Mouse (Mus musculus) kidney, postnatal 0 days (tissue): Measurements from ENCODE around the gene Tmem240. TPM values are rescaled to one million over a fixed set of nuclear protein-coding genes. Genes with fewer than 3 reads are reported as not detected.

Experiments used
- ATAC-seq: fragments of 200-750 bp; cut with Nextera tagmentation; replicated peaks from 2 replicates; pipeline ENCODE4 v1.8.0; 2017; ENCODE audit warnings: low read depth, moderate number of reproducible peaks, moderate TSS enrichment, moderate library complexity; ENCODE audit not compliant: low FRiP score
- DNase-seq: peaks from one replicate; pipeline ENCODE4 v3.0.0-alpha.2; 2016; ENCODE audit warnings: low spot score
- H3K27ac ChIP-seq: fragments of 300-500 bp; sonication (generic); 2 replicates; pipeline ENCODE4 v1.5.1; 2014; ENCODE audit warnings: mild to moderate bottlenecking
- H3K27me3 ChIP-seq: fragments of 300-500 bp; sonication (generic); 2 replicates; pipeline ENCODE4 v1.6.1; 2014; ENCODE audit warnings: low read length, mixed read lengths; ENCODE audit not compliant: insufficient read depth
- H3K36me3 ChIP-seq: fragments of 300-500 bp; sonication (generic); 2 replicates; pipeline ENCODE4 v1.6.1; 2014; ENCODE audit warnings: low read length, mixed read lengths; ENCODE audit not compliant: insufficient read depth
- H3K4me1 ChIP-seq: fragments of 300-500 bp; sonication (generic); replicated peaks from 2 replicates; pipeline ENCODE4 v1.6.1; 2014; ENCODE audit warnings: antibody characterized with exemption, low read length, mixed read lengths; ENCODE audit not compliant: insufficient read depth
- H3K4me2 ChIP-seq: fragments of 300-500 bp; sonication (generic); 2 replicates; pipeline ENCODE4 v1.6.1; 2014; ENCODE audit warnings: mild to moderate bottlenecking, low read length, moderate library complexity, mixed read lengths
- H3K4me3 ChIP-seq: fragments of 300-500 bp; sonication (generic); replicated peaks from 2 replicates; pipeline ENCODE4 v1.5.1; 2014; ENCODE audit warnings: low read depth, low read length
- H3K9ac ChIP-seq: fragments of 300-500 bp; sonication (generic); 2 replicates; pipeline ENCODE4 v1.6.1; 2014; ENCODE audit warnings: low read depth, low read length
- H3K9me3 ChIP-seq: fragments of 300-500 bp; sonication (generic); replicated peaks from 2 replicates; pipeline ENCODE4 v1.6.1; 2016; ENCODE audit warnings: low read length, inconsistent platforms, mixed read lengths
- CTCF ChIP-seq: IDR thresholded peaks from 2 replicates; pipeline ENCODE4 v1.5.1; 2016; ENCODE audit warnings: antibody characterized with exemption, low read depth, mild to moderate bottlenecking, moderate library complexity
- WGBS: fragments of 180-500 bp; shearing (Covaris S2); extraction: QIAGEN DNeasy Blood & Tissue Kit; methylation state at CpG from one replicate; pipeline ENCODE4 v1.1.7; 2014; 5-methylcytosine and 5-hydroxymethylcytosine counted together
- polyA plus RNA-seq: library from polyadenylated mRNA; unstranded; fragments of >200 nt; fragmentation: Nextera tagmentation; extraction: Ambion mirVana; gene quantifications from 2 replicates; pipeline ENCODE4 v1.2.1, GENCODE M21; 2015

Tmem240 gene
- polyA plus RNA-seq, 1 experiment from 2014 or later: 0.47 TPM

- Histone ChIP-seq H3K27me3 (no peaks in the 10 kb centered on the region), H3K27ac (peak overlapping the region; percentile 50; the same call in 1 of the 2 replicates), H3K4me1 (0 out of 2 replicates have a peak, but pooled peaks cover 16% of the 10 kb centered on the region), H3K36me3 (no peaks in the 10 kb centered on the region), H3K9me3 (no peaks in the 10 kb centered on the region), H3K9ac (peak overlapping the region; percentile 61), H3K4me2 (peak overlapping the region; percentile 90), H3K4me3 (peak overlapping the region; percentile 73)
- no peak for ATAC-seq
- DNase-seq: no peak
- TF ChIP-seq CTCF: no peak
- 2% methylated on average over 28 of the region's 28 CpGs for WGBS
Measured at GRCm38 (mm10) chr4:155761356-155762099, 26.9 kb downstream of the Tmem240 start.

GRCm38 (mm10) chr4:155762357-155762756 is 27.8 kb downstream of the Tmem240 start:
- H3K4me2 ChIP-seq: no peak overlapping the region
- H3K27ac ChIP-seq: no peak overlapping the region
- H3K9me3 ChIP-seq: no peaks in the 10 kb centered on the region
- no peak overlapping the region for H3K9ac ChIP-seq
- 81% methylated on average over 3 of the region's 3 CpGs for WGBS
- H3K36me3 ChIP-seq: no peaks in the 10 kb centered on the region
- H3K4me3 ChIP-seq: no peak overlapping the region
- no peaks in the 10 kb centered on the region for H3K27me3 ChIP-seq
- DNase-seq (no peak), ATAC-seq (no peak)
- H3K4me1 ChIP-seq: 0 out of 2 replicates have a peak, but pooled peaks cover 16% of the 10 kb centered on the region
- TF ChIP-seq CTCF: no peak

GRCm38 (mm10) chr4:155769496-155769879 is 34.9 kb downstream of the Tmem240 start:
- no peak for DNase-seq
- Histone ChIP-seq H3K4me3 (peak overlapping the region; percentile 53), H3K27me3 (no peaks in the 10 kb centered on the region), H3K9ac (peak overlapping the region; percentile 73; the same call in 1 of the 2 replicates), H3K4me1 (peaks cover 11% of the 10 kb centered on the region), H3K27ac (peak overlapping the region; percentile 88; the same call in 1 of the 2 replicates), H3K4me2 (peak overlapping the region; percentile 88), H3K9me3 (no peaks in the 10 kb centered on the region), H3K36me3 (no peaks in the 10 kb centered on the region)
- ATAC-seq: no peak
- WGBS: 63% methylated on average over 5 of the region's 5 CpGs
- no peak for TF ChIP-seq CTCF

GRCm38 (mm10) chr4:155769880-155770512 is 35.4 kb downstream of the Tmem240 start:
- no peaks in the 10 kb centered on the region for H3K27me3 ChIP-seq
- TF ChIP-seq CTCF: peak; percentile 96
- H3K4me1 ChIP-seq: peaks cover 11% of the 10 kb centered on the region
- no peaks in the 10 kb centered on the region for H3K36me3 ChIP-seq
- peak; percentile 85 for ATAC-seq
- under 1% methylated on average over 39 of the region's 39 CpGs for WGBS
- H3K9me3 ChIP-seq: no peaks in the 10 kb centered on the region
- peak overlapping the region; percentile 53 for H3K4me3 ChIP-seq
- DNase-seq: peak; percentile 92
- H3K27ac ChIP-seq: peak overlapping the region; percentile 88
- H3K4me2 ChIP-seq: peak overlapping the region; percentile 88
- peak overlapping the region; percentile 73 for H3K9ac ChIP-seq

- Histone ChIP-seq H3K4me3 (peak overlapping the region; percentile 53), H3K27me3 (no peaks in the 10 kb centered on the region), H3K36me3 (no peaks in the 10 kb centered on the region), H3K27ac (no peak overlapping the region), H3K9ac (peak overlapping the region; percentile 73; the same call in 1 of the 2 replicates), H3K4me1 (peaks cover 11% of the 10 kb centered on the region), H3K9me3 (no peaks in the 10 kb centered on the region), H3K4me2 (peak overlapping the region; percentile 88)
- DNase-seq: no peak
- 31% methylated on average over 24 of the region's 24 CpGs for WGBS
- no peak for TF ChIP-seq CTCF
- ATAC-seq: peak; percentile 30
Measured at GRCm38 (mm10) chr4:155770626-155771025, 36.0 kb downstream of the Tmem240 start.

- Histone ChIP-seq H3K36me3 (no peaks in the 10 kb centered on the region), H3K27me3 (no peaks in the 10 kb centered on the region; the same call in 1 of the 2 replicates), H3K4me2 (no peak overlapping the region), H3K4me1 (peaks cover 11% of the 10 kb centered on the region), H3K9me3 (no peaks in the 10 kb centered on the region), H3K9ac (no peak overlapping the region), H3K27ac (peak overlapping the region; percentile 34; the same call in 1 of the 2 replicates), H3K4me3 (no peak overlapping the region)
- DNase-seq (no peak), ATAC-seq (no peak)
- no peak for TF ChIP-seq CTCF
- WGBS: 82% methylated on average over 2 of the region's 2 CpGs
Measured at GRCm38 (mm10) chr4:155771706-155772105, 37.1 kb downstream of the Tmem240 start.
